Mouse (Mus musculus) neural tube, embryonic 12.5 days (tissue): ENCODE data around the gene Map2k7. TPM values are rescaled to one million over a fixed set of nuclear protein-coding genes. Genes with fewer than 3 reads are reported as not detected.
A peak's percentile ranks its signal among the peaks of the same experiment; 100 is the strongest.

Experiments used
- ATAC-seq: fragments of 200-750 bp; cut with Nextera tagmentation; 2 replicates; pipeline ENCODE4 v1.8.0; 2017; ENCODE audit warnings: low read depth, mild to moderate bottlenecking, moderate TSS enrichment, moderate library complexity; ENCODE audit not compliant: low FRiP score
- H3K27ac ChIP-seq: fragments of 300-500 bp; sonication (generic); 2 replicates; pipeline ENCODE4 v1.5.1; 2016
- H3K27me3 ChIP-seq: fragments of 300-500 bp; sonication (generic); replicated peaks from 2 replicates; pipeline ENCODE4 v1.6.1; 2016; ENCODE audit warnings: mild to moderate bottlenecking
- H3K36me3 ChIP-seq: fragments of 300-500 bp; sonication (generic); 2 replicates; pipeline ENCODE4 v1.6.1; 2016; ENCODE audit warnings: mild to moderate bottlenecking
- H3K4me1 ChIP-seq: fragments of 300-500 bp; sonication (generic); 2 replicates; pipeline ENCODE4 v1.6.1; 2016
- H3K4me2 ChIP-seq: fragments of 300-500 bp; sonication (generic); replicated peaks from 2 replicates; pipeline ENCODE4 v1.6.1; 2016; ENCODE audit warnings: mild to moderate bottlenecking
- H3K4me3 ChIP-seq: fragments of 300-500 bp; sonication (generic); 2 replicates; pipeline ENCODE4 v1.5.1; 2016
- H3K9ac ChIP-seq: fragments of 300-500 bp; sonication (generic); 2 replicates; pipeline ENCODE4 v1.6.1; 2016; ENCODE audit warnings: mild to moderate bottlenecking
- H3K9me3 ChIP-seq: fragments of 300-500 bp; sonication (generic); 2 replicates; pipeline ENCODE4 v1.6.1; 2016; ENCODE audit warnings: mild to moderate bottlenecking
- WGBS: fragments of 180-500 bp; shearing (Covaris S2); methylation state at CpG from one replicate; pipeline ENCODE4 v1.1.7; 2016; 5-methylcytosine and 5-hydroxymethylcytosine counted together
- polyA plus RNA-seq: library from polyadenylated mRNA; unstranded; fragments of >200 nt; fragmentation: Nextera tagmentation; extraction: Ambion mirVana; gene quantifications from 2 replicates; pipeline ENCODE4 v1.2.1, GENCODE M21; 2016

Map2k7 gene
- polyA plus RNA-seq, 1 experiment from 2014 or later, result 50.9 TPM

- ATAC-seq, result no peak
Measured at GRCm38 (mm10) chr8:4230612-4231351, 7.8 kb upstream of the Map2k7 start.

GRCm38 (mm10) chr8:4237814-4238433 is 616 bp upstream of the Map2k7 start:
- 20% methylated on average over 15 of the region's 15 CpGs for WGBS
- H3K9me3 ChIP-seq, result no peaks in the 10 kb centered on the region
- peak overlapping the region; percentile 58 for H3K9ac ChIP-seq
- 0 out of 2 replicates have a peak, but pooled peaks cover 4% of the 10 kb centered on the region for H3K27me3 ChIP-seq
- H3K4me3 ChIP-seq, result peak overlapping the region; percentile 80
- peaks cover 14% of the 10 kb centered on the region for H3K36me3 ChIP-seq
- peak overlapping the region; percentile 92 for H3K4me2 ChIP-seq
- H3K4me1 ChIP-seq, result peaks cover 19% of the 10 kb centered on the region
- ATAC-seq, result peak; percentile 36; the same call in 1 of the 2 replicates
- H3K27ac ChIP-seq, result peak overlapping the region; percentile 76

More at GRCm38 (mm10) chr8:4230612-4231351, 7.8 kb upstream of the Map2k7 start:
- no peak overlapping the region for H3K9ac ChIP-seq
- no peaks in the 10 kb centered on the region for H3K9me3 ChIP-seq
- H3K4me2 ChIP-seq, result no peak overlapping the region
- peaks cover 6% of the 10 kb centered on the region for H3K4me1 ChIP-seq
- peaks cover 25% of the 10 kb centered on the region for H3K27me3 ChIP-seq
- 62% methylated on average over 10 of the region's 10 CpGs for WGBS
- H3K27ac ChIP-seq, result no peak overlapping the region
- no peaks in the 10 kb centered on the region for H3K36me3 ChIP-seq
- H3K4me3 ChIP-seq, result no peak overlapping the region

DNA sequence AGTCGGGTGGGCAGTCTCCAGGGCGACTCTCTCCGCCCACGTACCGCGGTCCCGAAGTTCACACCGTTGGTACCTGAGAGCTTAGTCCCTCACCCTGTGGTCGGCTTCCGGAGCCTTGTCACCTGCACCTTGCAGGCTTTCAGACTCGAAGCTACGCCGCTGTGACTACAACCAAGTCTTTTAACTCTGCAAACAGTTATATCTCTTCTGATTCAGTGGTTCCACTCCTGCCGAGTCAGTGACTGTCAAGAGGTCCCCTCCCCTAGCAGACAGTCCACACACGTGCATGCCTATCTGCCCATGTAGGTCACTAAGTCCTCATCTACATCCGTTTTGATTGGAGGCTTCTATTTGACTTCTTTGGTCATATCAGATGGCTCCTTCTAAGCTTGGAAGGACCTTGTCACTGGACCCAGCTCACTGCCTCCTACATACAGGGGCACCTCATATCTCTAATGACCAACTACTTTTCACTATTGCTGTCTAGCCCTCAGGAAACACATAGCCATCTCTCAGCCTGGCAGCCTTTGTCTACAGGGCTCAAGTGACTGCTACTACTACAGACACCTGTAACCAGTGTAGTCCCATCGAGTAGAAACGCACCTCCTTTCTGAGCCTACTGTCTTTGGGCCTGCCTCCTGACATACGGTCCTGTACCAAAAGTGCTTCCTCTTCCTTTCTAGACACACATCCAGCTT is 802 bp downstream of the Map2k7 start:
- peak; percentile 39 for ATAC-seq

GRCm38 (mm10) chr8:4245061-4245460 is 6.5 kb downstream of the Map2k7 start:
- H3K27me3 ChIP-seq, result peaks cover 9% of the 10 kb centered on the region; the same call in 1 of the 2 replicates
- no peak overlapping the region for H3K27ac ChIP-seq
- peaks cover 9% of the 10 kb centered on the region for H3K4me1 ChIP-seq
- H3K9ac ChIP-seq, result no peak overlapping the region
- no peaks in the 10 kb centered on the region for H3K9me3 ChIP-seq
- WGBS, result 92% methylated on average over 5 of the region's 5 CpGs
- ATAC-seq, result no peak
- H3K4me2 ChIP-seq, result no peak overlapping the region
- H3K4me3 ChIP-seq, result no peak overlapping the region
- peaks cover 79% of the 10 kb centered on the region for H3K36me3 ChIP-seq

More for the DNA sequence above, 802 bp downstream of the Map2k7 start:
- Histone ChIP-seq H3K9me3 (no peaks in the 10 kb centered on the region), H3K27me3 (0 out of 2 replicates have a peak, but pooled peaks cover 4% of the 10 kb centered on the region), H3K4me2 (peak overlapping the region; percentile 92), H3K9ac (peak overlapping the region; percentile 73), H3K4me3 (peak overlapping the region; percentile 80), H3K4me1 (peaks cover 19% of the 10 kb centered on the region), H3K27ac (peak overlapping the region; percentile 68; the same call in 1 of the 2 replicates), H3K36me3 (peaks cover 28% of the 10 kb centered on the region)
- 15% methylated on average over 19 of the region's 19 CpGs for WGBS

- Histone ChIP-seq H3K4me1 (peaks cover 5% of the 10 kb centered on the region; the same call in 1 of the 2 replicates), H3K36me3 (peaks cover 80% of the 10 kb centered on the region), H3K27me3 (peaks cover 9% of the 10 kb centered on the region; the same call in 1 of the 2 replicates), H3K27ac (no peak overlapping the region), H3K9ac (no peak overlapping the region), H3K4me2 (no peak overlapping the region), H3K9me3 (no peaks in the 10 kb centered on the region), H3K4me3 (no peak overlapping the region)
- WGBS, result 86% methylated on average over 13 of the region's 13 CpGs
- no peak for ATAC-seq
Measured at GRCm38 (mm10) chr8:4245737-4246136, 7.2 kb downstream of the Map2k7 start.

DNA sequence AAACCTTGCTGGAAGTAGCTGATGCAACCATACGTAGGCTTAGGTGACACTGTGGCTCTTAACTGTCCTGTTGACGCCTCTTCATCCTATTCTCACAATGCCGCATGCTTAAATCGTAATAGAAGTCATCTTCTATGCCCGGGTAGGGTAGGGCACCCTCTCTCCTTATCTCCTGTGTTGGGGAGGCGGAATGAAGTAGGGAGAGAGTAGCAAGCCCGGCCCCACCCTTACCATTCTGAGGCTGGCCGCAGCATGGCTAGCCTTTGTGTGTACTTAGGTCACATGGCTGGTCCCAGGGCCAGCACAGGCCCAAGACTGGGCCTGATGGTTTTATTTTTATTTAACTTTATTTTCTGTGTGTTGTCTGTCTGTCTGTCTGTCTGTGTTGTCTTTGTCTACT is 8.7 kb downstream of the Map2k7 start:
- no peak overlapping the region for H3K4me2 ChIP-seq
- H3K36me3 ChIP-seq, result peaks cover 73% of the 10 kb centered on the region
- no peaks in the 10 kb centered on the region for H3K9me3 ChIP-seq
- 0 out of 2 replicates have a peak, but pooled peaks cover 5% of the 10 kb centered on the region for H3K4me1 ChIP-seq
- 92% methylated on average over 8 of the region's 8 CpGs for WGBS
- ATAC-seq, result no peak
- H3K27ac ChIP-seq, result no peak overlapping the region
- H3K4me3 ChIP-seq, result no peak overlapping the region
- no peak overlapping the region for H3K9ac ChIP-seq
- H3K27me3 ChIP-seq, result peaks cover 9% of the 10 kb centered on the region; the same call in 1 of the 2 replicates

DNA sequence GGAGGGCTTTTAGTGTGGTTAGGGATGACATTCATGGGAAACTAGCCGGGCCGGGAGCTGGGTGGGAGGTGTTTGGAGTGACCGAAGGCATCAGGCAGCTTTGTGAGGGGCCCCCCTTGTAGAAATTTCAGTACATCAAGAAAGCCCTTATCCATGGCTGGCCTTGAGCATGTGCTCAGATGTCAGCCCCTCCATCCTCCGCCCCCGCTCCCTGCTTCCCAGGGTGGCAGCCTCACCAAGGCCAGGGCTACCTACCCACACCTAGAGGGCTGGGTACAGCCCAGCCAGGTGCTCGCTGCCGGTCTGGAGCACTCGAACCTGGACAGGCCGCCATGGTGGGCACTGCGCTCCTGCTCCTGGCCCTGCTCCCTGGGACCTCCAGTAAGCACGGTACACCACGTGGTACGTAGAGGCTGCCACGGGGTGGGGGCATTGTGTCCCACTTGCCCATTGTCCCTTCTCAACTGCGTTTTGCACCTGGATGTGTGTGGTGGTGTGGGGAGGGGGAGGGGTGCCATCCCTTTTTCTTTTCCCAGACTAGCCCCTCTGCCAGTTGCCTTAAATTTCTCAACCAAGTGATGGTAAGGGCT is 9.5 kb downstream of the Map2k7 start, which contains the start of gene Tgfbr3l:
Gene Tgfbr3l, plus strand, starts transcription at position 264 of the 590 bp plus-strand sequence.
- Histone ChIP-seq H3K27ac (no peak within 1 kb of the TSS), H3K9ac (0 out of 2 replicates have a peak within 1 kb of the TSS, but pooled peaks have one; percentile 2), H3K4me2 (no peak within 1 kb of the TSS), H3K36me3 (peaks cover 66% of the 10 kb centered on the region), H3K4me1 (0 out of 2 replicates have a peak, but pooled peaks cover 5% of the 10 kb centered on the region), H3K9me3 (no peaks in the 10 kb centered on the region), H3K4me3 (no peak within 1 kb of the TSS), H3K27me3 (peaks cover 9% of the 10 kb centered on the region; the same call in 1 of the 2 replicates)
- WGBS, result 82% methylated on average over 15 of the region's 15 CpGs
- no peak for ATAC-seq

DNA sequence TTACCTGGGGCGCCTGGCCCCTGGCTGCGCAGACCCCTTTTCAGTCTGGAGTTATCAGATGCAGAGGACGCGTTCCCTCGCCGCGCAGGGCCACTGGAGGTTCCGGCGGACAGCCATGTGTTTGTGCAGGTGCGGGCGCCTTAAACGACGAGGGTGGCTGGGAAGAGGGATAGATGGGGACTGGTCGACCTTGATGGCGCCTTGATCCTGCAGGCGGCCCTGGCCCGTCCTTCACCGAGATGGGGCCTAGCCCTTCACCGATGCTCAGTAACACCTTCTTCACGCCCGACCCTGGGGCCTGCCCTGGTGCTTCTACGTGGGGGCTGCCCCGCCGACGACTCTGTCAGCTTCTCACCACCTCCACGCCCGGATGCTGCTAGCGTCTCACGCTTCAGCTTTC is 10.7 kb downstream of the Map2k7 start:
- Histone ChIP-seq H3K4me2 (no peak overlapping the region), H3K9me3 (no peaks in the 10 kb centered on the region), H3K36me3 (peaks cover 54% of the 10 kb centered on the region), H3K4me1 (peaks cover 13% of the 10 kb centered on the region; the same call in 1 of the 2 replicates), H3K27me3 (peaks cover 9% of the 10 kb centered on the region; the same call in 1 of the 2 replicates), H3K4me3 (no peak overlapping the region), H3K27ac (no peak overlapping the region), H3K9ac (0 out of 2 replicates have a peak overlapping the region, but pooled peaks have one; percentile 2)
- no peak for ATAC-seq
- 18% methylated on average over 29 of the region's 29 CpGs for WGBS

- Histone ChIP-seq H3K9ac (no peak overlapping the region), H3K4me3 (no peak overlapping the region), H3K4me2 (no peak overlapping the region; the same call in 1 of the 2 replicates), H3K27ac (no peak overlapping the region), H3K9me3 (no peaks in the 10 kb centered on the region), H3K36me3 (peaks cover 51% of the 10 kb centered on the region), H3K4me1 (peaks cover 19% of the 10 kb centered on the region; the same call in 1 of the 2 replicates), H3K27me3 (peaks cover 9% of the 10 kb centered on the region; the same call in 1 of the 2 replicates)
- ATAC-seq, result peak; percentile 5
- WGBS, result 30% methylated on average over 26 of the region's 26 CpGs
Measured at GRCm38 (mm10) chr8:4250306-4250970, 11.9 kb downstream of the Map2k7 start.

- H3K27me3 ChIP-seq, result peaks cover 9% of the 10 kb centered on the region; the same call in 1 of the 2 replicates
- H3K36me3 ChIP-seq, result peaks cover 50% of the 10 kb centered on the region
- no peaks in the 10 kb centered on the region for H3K9me3 ChIP-seq
- no peak overlapping the region for H3K27ac ChIP-seq
- peaks cover 26% of the 10 kb centered on the region for H3K4me1 ChIP-seq
- peak overlapping the region; percentile 88 for H3K4me2 ChIP-seq
- H3K4me3 ChIP-seq, result peak overlapping the region; percentile 86
- H3K9ac ChIP-seq, result peak overlapping the region; percentile 83; the same call in 1 of the 2 replicates
- WGBS, result 48% methylated on average over 8 of the region's 8 CpGs
- ATAC-seq, result no peak
Measured at GRCm38 (mm10) chr8:4252116-4252760, 13.7 kb downstream of the Map2k7 start.
